Mouse (Mus musculus): ENCODE results near the gene Fzd7.

Fzd7 gene

GRCm38 (mm10) chr1:59497741-59498613 lies 15.8 kb downstream of the Fzd7 start:
- in situ Hi-C loops (cut with MboI, MseI) = no loop called here

- in situ Hi-C loops (cut with MboI, MseI) = no loop called here
These were observed 17.1 kb downstream of the Fzd7 start for GRCm38 (mm10) chr1:59499327-59499726.

DNA sequence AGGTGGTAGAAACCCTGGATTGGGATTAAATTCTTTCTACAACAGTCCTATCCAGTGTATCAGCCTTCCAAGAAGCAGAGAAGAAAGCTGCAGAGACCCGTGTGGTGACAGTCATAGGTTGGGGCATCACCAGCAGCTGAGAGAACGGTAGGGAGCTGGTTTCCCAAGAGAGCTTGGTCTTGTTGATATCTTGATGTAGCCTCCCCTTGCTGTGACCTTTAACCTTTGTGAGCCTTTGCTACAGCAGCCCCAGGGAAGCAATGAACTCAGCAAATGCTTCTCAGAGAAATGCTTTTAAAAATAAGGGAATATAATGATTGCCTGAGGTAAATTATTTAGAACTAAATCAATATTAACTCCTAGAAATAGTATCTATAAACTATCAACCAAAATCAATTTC lies 20.1 kb downstream of the Fzd7 start:
- in situ Hi-C loops (cut with MboI, MseI) = no loop called here

DNA sequence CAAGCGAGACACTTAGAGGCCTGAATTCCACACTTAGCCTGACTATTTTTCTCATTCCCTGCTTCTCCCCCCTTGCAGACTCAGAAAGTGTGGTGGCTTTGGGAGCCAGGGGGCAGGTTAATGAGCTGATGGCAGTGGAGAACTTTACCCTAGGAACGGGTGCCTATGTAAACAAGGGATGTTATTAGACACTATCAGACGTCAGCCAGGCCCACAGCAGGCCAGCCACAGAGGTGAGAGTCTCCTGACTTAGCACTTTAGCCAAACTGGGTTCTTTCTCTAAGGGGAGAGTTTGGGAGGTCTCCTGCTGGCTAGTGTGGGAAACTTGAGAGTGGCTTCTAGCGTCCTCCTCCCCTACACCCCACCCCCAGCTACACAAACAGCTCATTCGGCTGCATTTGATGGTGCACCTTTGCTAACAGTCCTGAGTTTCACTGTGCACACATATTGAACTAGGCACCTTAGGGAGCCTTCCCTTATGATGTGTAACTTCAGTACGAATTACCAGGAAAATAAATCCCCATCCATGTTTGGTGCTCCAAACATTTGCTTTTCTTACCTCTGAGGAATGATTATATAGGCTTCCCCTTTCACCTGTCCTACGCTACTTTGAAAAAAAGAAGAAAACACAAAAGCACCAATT lies 21.6 kb downstream of the Fzd7 start:
- in situ Hi-C loops (cut with MboI, MseI) = no loop called here

DNA sequence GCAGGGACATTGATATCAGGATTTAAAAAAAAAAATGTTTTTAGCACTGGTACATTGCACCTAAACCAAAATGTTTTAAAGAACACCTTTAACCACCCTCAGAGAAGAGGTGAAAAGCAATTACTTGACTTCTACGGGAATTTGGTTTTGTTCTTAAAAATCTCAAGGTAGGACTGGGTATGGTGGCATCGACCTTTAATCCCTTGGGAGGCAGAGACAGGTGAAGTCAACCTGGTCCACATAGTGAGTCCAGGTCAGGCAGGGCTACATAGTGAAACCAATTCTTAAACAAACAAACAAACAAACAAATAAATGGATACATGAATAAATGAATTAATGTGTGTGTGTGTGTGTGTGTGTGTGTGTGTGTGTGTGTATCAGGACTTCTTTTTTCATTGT lies 22.1 kb downstream of the Fzd7 start:
- in situ Hi-C loops (cut with MboI, MseI) = no loop called here

DNA sequence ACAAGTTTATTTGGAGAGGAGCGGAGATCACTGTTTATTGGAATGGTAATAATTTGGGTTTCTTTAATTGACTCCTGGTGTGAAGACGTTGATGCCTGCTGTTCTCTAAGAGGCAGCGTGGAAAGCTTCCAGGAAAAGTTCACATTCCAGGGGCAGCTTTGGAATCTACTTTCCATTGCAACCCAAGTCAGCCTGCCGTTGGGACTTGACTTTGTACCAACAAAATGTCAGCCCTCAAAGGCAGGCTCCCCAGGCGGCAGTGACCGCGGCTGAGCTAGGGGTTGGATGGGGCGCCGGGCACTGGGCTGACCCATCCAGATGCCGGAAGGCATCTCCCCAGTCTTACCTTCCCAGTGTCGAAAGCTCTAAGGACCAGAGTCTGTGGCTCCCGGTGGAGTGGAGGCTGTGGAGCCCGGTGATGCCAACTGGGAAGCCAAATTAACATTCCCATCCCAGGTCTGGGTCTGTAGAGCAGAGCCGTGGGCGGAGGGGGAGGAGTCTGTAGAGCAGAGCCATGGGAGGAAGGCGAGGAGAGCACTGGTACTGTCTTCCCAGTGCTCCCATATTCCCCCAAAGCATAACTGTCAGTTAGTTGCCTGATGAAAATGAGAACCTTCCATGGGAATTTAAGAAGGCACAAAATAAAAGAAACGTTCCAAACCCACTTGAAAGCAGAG lies 26.4 kb downstream of the Fzd7 start:
- in situ Hi-C loops (cut with MboI, MseI) = no loop called here

GRCm38 (mm10) chr1:59511566-59512270 lies 29.5 kb downstream of the Fzd7 start:
- in situ Hi-C loops (cut with MboI, MseI) = no loop called here

- in situ Hi-C loops (cut with MboI, MseI) = loop anchor here in 1 of 2 experiments (5.0 kb wide), 1 partner anchor 69 kb away; no protein-coding TSS in a partner anchor
These were observed 34.0 kb downstream of the Fzd7 start, which contains the start of gene Gm973 for GRCm38 (mm10) chr1:59516026-59516917. Gene Gm973 (plus strand): TSS chr1:59516264.

- in situ Hi-C loops (cut with MboI, MseI) = no loop called here
These were observed 38.1 kb downstream of the Fzd7 start for GRCm38 (mm10) chr1:59520226-59520837.

DNA sequence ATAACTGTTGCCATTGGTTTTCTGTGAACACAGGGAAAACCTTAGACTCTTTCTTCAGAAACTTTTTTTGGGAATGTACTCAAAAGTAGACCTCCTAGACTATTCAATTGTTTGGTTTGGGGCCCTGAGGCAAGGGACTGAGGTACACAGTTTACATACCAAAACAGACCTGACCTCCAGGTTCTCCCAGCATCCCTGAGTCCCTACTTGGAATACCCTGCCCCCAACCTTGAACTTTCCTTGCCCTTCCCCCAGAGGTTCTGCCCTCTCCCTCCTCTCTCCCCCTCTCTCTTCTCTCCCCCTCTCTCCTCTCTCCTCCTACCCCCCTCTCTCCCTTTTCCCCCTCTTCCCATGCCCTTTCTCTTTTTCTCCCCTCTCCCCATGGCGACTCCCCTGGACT lies 40.2 kb downstream of the Fzd7 start:
- in situ Hi-C loops (cut with MboI, MseI) = no loop called here

DNA sequence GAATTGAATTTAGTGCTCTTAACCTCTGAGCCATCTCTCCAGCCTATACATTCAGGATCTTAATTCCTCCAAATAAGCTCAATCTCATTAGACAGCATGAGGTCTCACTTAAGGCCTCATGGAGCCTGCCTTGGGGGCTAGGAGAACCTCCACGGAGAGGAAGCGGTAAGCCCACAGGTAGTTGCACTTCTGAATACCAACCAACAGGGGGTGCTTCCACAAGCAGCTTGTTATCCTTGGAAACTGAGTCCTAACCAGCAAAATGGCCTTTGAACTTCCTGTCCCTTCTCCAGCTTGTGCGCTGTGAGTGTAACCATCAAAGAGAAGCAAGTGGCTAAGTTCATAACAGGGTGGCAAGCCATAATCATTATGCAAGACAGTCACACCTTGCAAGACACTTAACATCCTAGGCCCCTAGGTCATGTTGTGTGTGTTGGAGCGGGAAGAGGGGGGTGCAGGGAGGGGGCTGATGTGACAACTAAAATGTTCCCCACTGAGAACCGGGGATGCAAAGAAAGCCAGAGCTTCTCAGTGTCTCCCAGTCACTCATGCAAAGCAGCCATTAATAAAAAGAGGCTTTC lies 41.2 kb downstream of the Fzd7 start:
- in situ Hi-C loops (cut with MboI, MseI) = no loop called here

- in situ Hi-C loops (cut with MboI, MseI) = no loop called here
These were observed 41.8 kb downstream of the Fzd7 start for GRCm38 (mm10) chr1:59524071-59524470.

DNA sequence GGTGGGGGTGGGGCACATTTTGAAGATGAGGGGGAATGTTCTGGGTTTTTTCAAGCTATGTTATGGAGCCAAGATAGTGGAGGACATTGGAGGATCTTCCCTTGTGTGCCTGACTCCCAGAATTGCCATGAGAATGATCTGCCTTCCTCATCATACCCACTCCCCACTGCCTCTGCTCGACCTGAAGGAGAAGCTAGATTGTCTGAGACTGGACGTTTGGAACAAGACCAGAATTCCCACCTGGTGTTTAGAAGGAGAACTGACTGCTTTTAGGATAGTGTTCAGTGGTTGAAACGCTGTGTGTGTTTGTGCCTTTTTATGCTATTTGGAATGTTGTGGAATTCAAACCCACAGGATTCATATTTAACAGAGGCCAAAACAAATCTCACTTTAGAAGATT lies 42.5 kb downstream of the Fzd7 start:
- in situ Hi-C loops (cut with MboI, MseI) = no loop called here

DNA sequence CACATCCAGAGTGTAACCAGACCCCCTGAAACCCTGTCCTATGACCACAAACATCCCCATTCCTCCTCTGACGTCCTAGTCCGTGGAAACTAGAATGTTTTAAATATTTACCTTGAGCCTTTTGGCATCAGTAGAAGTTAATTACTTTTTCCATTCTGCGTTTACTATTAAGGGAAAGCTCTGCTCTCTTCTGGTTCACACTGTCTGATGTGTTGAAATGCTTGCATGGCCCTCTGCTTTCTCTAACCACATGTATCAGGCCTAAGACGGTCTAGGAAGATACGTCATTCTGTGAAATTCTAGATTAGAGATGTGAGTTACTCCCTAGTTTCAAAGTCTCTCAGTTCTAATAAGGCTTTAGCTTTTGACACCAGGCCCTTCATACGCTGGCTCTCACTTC lies 45.0 kb downstream of the Fzd7 start:
- in situ Hi-C loops (cut with MboI, MseI) = no loop called here

DNA sequence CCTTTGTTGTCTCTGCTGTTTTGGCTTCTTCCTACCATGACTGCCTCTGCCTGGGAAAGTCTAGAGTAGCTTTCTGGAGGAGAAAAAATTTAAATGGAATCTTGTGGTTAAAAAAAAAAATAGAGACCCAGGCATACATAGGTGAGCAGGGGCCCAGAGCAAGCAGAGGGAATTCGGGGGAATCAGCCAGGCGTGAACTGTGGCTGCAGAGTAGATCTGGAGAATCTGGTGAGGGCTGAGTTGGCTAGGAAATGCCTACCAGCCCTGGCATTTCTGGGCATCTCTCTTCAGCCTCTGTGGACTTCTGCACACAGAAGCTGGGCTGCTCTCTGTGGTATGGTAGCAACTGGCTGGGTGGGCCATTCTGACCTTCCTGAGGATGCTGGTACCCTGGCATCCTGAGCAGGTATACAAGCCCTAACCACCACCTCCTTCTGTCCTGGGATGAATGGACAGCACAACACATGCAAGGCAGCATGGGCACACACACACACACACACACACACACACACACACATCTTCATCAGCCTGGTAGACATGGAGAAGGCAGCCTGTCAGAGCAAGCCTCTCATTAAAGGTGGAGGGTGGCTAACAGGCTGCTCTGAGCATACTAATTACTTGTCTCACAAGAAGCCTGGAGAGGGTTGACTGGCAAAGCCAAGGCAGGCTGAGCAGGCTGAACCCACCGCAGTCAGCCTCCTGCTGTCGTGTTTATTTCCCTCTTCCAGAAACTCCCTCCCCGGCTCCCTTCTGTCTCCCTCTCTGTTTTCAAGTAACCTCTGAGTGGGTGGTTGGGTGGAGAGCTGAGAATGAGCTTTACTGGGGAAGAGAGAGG lies 53.0 kb downstream of the Fzd7 start:
- in situ Hi-C loops (cut with MboI, MseI) = no loop called here

All from T-helper 17 cell (primary cell).